Mouse (Mus musculus): Measurements from ENCODE around the gene Golph3l. TPM values are rescaled to one million over a fixed set of nuclear protein-coding genes. Genes with fewer than 3 reads are reported as not detected.

Gene Golph3l
- polyA plus RNA-seq, 1 experiment from 2014 or later = 27.9 TPM

DNA sequence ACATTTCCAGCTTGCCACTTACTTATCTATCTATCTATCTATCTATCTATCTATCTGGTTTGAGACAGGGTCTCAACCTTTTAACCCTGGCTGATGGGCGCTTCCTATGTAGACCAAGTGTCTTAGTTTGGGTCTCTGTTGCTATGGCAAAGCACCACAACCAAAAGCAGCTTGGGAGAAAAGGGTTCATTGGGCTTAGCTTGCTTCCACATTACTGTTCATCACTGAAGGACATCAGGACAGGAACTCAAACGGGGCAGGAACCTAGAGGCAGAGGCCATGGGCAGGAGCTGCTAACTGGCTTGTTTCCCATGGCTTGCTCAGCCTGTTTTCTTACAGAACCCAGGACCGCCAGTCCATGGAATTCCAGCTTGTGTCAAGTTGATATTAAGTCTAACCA, 68.4 kb downstream of the Golph3l start:
- Histone ChIP-seq H3K9ac (ENCODE audit: low read length) (no peak overlapping the region), H3K36me3 (ENCODE audit: control insufficient read depth, insufficient read depth) (peaks cover 3% of the 10 kb centered on the region; the same call in 1 of the 2 replicates), H3K27me3 (ENCODE audit: control insufficient read depth, insufficient read depth, low read length) (no peaks in the 10 kb centered on the region), H3K27ac (ENCODE audit: low read length) (no peak overlapping the region), H3K9me3 (replicated peaks; ENCODE audit: control insufficient read depth, low read length) (no peaks in the 10 kb centered on the region), H3K4me1 (ENCODE audit: control insufficient read depth, insufficient read depth, low read length) (peaks cover 20% of the 10 kb centered on the region), H3K4me2 (ENCODE audit: low read depth, low read length) (no peak overlapping the region), H3K4me3 (ENCODE audit: low read length) (no peak overlapping the region)
- ATAC-seq (replicated peaks; ENCODE audit: extremely low read depth, insufficient read depth, low FRiP score) = no peak
- 83% methylated on average over 3 of the region's 3 CpGs for WGBS

DNA sequence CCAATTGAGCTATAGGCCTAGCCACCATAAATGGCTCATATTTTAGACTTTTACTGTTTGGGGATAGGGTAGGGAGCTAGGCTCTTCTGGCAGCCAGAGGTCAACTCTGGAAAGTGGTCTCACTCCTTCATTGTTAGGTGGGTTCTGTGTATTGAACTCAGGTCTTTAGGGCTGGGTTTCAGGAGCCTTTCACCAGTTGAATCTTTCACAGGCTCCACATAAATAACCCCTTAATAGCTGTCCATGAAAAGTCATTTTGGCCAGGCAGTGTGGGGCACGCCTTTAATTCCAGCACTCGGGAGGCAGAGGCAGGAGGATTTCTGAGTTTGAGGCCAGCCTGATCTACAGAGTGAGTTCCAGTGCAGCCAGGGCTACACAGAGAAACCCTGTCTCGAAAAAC, 69.0 kb downstream of the Golph3l start:
- Histone ChIP-seq H3K4me3 (ENCODE audit: low read length) (peak overlapping the region; percentile 99; the same call in 1 of the 2 replicates), H3K36me3 (ENCODE audit: control insufficient read depth, insufficient read depth) (peaks cover 7% of the 10 kb centered on the region; the same call in 1 of the 2 replicates), H3K27me3 (ENCODE audit: control insufficient read depth, insufficient read depth, low read length) (no peaks in the 10 kb centered on the region), H3K27ac (ENCODE audit: low read length) (peak overlapping the region; percentile 99), H3K9ac (ENCODE audit: low read length) (peak overlapping the region; percentile 100; the same call in 1 of the 2 replicates), H3K4me2 (ENCODE audit: low read depth, low read length) (peak overlapping the region; percentile 74), H3K4me1 (ENCODE audit: control insufficient read depth, insufficient read depth, low read length) (peaks cover 26% of the 10 kb centered on the region), H3K9me3 (replicated peaks; ENCODE audit: control insufficient read depth, low read length) (no peaks in the 10 kb centered on the region)
- ATAC-seq (replicated peaks; ENCODE audit: extremely low read depth, insufficient read depth, low FRiP score) = no peak
- 84% methylated on average over 3 of the region's 3 CpGs for WGBS

DNA sequence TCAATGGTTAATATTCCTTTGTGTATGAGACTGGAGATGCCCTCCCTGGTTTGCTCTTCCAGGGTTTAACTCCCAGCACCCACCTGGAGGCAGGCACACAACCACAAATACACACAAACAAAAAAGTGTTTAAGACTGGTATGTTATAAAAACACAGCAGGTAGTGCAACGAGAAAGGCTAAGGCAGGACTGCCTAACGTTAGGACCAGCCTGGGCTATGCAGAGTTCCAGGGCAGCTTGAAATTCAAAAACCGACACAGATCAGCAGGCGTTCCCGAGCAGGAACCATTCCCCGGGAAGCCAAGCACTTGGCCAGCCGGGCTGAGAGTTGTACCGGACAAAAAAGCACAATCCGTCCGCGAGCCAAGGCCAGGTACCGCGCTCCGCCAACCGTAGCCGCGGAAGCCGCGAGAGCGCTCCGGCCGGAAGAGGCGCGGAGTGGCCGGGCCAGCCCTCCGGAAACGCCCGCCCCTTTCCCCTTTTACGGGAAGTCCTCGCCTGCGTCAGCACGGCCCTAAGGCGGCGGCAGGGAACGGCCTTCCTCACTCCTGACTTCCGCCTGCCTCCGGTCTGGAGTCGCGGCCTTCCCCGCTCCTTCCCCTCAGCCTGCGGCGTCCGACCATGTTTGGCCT, 69.6 kb downstream of the Golph3l start, which contains the start of gene Mcl1:
Gene Mcl1, plus strand, starts transcription at position 553 of the 632 bp plus-strand sequence.
- under 1% methylated on average over 41 of the region's 43 CpGs for WGBS
- Histone ChIP-seq H3K27me3 (ENCODE audit: control insufficient read depth, insufficient read depth, low read length) (no peaks in the 10 kb centered on the region), H3K4me3 (ENCODE audit: low read length) (peak within 1 kb of the TSS; percentile 99), H3K36me3 (ENCODE audit: control insufficient read depth, insufficient read depth) (peaks cover 11% of the 10 kb centered on the region; the same call in 1 of the 2 replicates), H3K4me2 (ENCODE audit: low read depth, low read length) (peak within 1 kb of the TSS; percentile 85), H3K9me3 (replicated peaks; ENCODE audit: control insufficient read depth, low read length) (no peaks in the 10 kb centered on the region), H3K27ac (ENCODE audit: low read length) (peak within 1 kb of the TSS; percentile 99), H3K9ac (ENCODE audit: low read length) (peak within 1 kb of the TSS; percentile 100), H3K4me1 (ENCODE audit: control insufficient read depth, insufficient read depth, low read length) (peaks cover 29% of the 10 kb centered on the region)
- ATAC-seq (replicated peaks; ENCODE audit: extremely low read depth, insufficient read depth, low FRiP score) = peak; percentile 97

DNA sequence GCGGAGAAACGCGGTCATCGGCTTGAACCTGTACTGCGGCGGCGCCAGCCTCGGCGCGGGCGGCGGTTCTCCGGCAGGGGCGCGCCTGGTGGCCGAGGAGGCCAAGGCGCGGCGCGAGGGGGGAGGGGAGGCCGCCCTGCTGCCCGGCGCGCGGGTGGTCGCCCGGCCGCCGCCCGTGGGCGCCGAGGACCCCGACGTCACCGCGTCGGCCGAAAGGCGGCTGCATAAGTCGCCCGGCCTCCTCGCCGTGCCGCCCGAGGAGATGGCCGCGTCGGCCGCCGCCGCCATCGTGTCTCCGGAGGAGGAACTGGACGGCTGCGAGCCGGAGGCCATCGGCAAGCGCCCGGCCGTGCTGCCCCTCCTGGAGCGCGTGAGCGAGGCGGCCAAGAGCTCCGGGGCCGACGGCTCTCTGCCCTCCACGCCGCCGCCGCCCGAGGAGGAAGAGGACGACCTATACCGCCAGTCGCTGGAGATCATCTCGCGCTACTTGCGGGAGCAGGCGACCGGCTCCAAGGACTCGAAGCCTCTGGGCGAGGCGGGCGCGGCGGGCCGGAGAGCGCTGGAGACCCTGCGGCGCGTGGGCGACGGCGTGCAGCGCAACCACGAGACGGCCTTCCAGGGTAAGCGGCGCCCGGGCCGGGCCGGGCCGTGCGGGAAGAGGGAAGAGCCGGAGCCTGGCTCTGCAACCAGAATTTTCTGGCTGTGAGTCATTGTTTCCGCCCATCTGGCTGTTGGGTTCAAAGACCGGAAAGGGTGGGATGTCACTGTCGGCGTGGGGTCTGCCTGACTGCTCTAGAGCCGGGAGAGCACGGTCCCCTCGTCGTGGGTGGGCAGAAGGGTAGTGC, 70.4 kb downstream of the Golph3l start:
- Histone ChIP-seq H3K27me3 (ENCODE audit: control insufficient read depth, insufficient read depth, low read length) (no peaks in the 10 kb centered on the region), H3K4me1 (ENCODE audit: control insufficient read depth, insufficient read depth, low read length) (peaks cover 31% of the 10 kb centered on the region), H3K4me3 (ENCODE audit: low read length) (peak overlapping the region; percentile 99), H3K36me3 (ENCODE audit: control insufficient read depth, insufficient read depth) (peaks cover 18% of the 10 kb centered on the region), H3K9ac (ENCODE audit: low read length) (peak overlapping the region; percentile 100), H3K9me3 (replicated peaks; ENCODE audit: control insufficient read depth, low read length) (no peaks in the 10 kb centered on the region), H3K4me2 (ENCODE audit: low read depth, low read length) (peak overlapping the region; percentile 85), H3K27ac (ENCODE audit: low read length) (peak overlapping the region; percentile 99)
- ATAC-seq (replicated peaks; ENCODE audit: extremely low read depth, insufficient read depth, low FRiP score) = peak; percentile 47
- under 1% methylated on average over 107 of the region's 113 CpGs for whole genome bisulfite sequencing

DNA sequence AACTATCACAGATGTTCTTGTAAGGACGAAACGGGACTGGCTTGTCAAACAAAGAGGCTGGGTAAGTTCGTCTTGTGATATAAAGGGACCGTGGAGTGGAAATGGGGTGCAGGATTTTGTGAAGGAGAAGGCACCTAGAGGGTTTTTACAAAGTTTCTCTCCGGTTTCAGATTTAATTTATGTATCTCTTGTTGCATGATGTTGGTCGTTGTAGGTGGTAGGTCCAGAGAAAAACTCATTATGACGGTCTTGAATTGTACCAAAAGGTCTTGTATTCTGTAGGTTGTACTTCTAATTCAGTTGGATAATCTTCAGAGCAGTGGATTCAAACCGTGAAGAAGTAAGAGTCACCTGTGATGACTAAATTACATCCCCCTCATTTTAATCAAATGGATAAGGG, 71.2 kb downstream of the Golph3l start:
- Histone ChIP-seq H3K27me3 (ENCODE audit: control insufficient read depth, insufficient read depth, low read length) (no peaks in the 10 kb centered on the region), H3K36me3 (ENCODE audit: control insufficient read depth, insufficient read depth) (peaks cover 26% of the 10 kb centered on the region), H3K9ac (ENCODE audit: low read length) (peak overlapping the region; percentile 100), H3K4me2 (ENCODE audit: low read depth, low read length) (peak overlapping the region; percentile 85), H3K4me3 (ENCODE audit: low read length) (peak overlapping the region; percentile 99), H3K9me3 (replicated peaks; ENCODE audit: control insufficient read depth, low read length) (no peaks in the 10 kb centered on the region), H3K4me1 (ENCODE audit: control insufficient read depth, insufficient read depth, low read length) (peaks cover 39% of the 10 kb centered on the region), H3K27ac (ENCODE audit: low read length) (peak overlapping the region; percentile 99)
- ATAC-seq (replicated peaks; ENCODE audit: extremely low read depth, insufficient read depth, low FRiP score) = no peak
- WGBS = under 1% methylated on average over 8 of the region's 8 CpGs

DNA sequence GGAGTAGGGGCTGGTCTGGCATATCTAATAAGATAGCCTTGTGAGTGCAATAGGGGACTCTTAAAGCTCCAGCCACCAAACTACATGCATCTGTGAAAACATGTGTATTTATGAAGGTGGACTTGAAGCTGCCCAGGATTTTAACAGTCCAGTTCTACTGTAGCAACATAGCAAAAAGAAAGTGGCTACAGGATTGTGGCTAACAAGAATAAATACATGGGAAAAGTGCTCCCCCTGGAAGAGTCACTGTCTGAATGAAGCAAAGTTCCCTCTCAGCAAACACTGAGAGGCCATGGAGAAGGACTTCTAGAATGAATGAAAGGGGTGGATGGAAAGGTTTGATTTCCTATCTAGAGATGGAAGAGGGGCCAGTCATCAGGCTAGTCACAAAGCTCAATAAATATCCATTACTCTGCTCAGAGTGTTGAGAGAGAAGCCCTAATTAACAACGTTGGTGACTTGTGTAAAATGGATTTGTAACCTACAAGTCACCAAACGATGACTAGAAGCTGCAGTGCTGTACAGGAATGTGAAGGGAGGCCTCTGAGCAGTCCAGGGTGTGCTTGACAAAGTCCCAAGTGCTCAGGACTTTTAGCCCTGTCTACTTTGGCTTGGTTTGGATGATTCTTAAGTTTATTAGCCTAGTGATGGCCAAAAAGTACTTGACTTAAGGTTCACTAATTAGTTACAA, 72.2 kb downstream of the Golph3l start:
- Histone ChIP-seq H3K4me2 (ENCODE audit: low read depth, low read length) (peak overlapping the region; percentile 85), H3K36me3 (ENCODE audit: control insufficient read depth, insufficient read depth) (peaks cover 29% of the 10 kb centered on the region), H3K4me1 (ENCODE audit: control insufficient read depth, insufficient read depth, low read length) (peaks cover 49% of the 10 kb centered on the region), H3K9me3 (replicated peaks; ENCODE audit: control insufficient read depth, low read length) (no peaks in the 10 kb centered on the region), H3K27ac (ENCODE audit: low read length) (peak overlapping the region; percentile 99), H3K27me3 (ENCODE audit: control insufficient read depth, insufficient read depth, low read length) (no peaks in the 10 kb centered on the region), H3K4me3 (ENCODE audit: low read length) (peak overlapping the region; percentile 99), H3K9ac (ENCODE audit: low read length) (peak overlapping the region; percentile 100)
- 5% methylated on average over 2 of the region's 2 CpGs for WGBS
- no peak for ATAC-seq (replicated peaks; ENCODE audit: extremely low read depth, insufficient read depth, low FRiP score)

DNA sequence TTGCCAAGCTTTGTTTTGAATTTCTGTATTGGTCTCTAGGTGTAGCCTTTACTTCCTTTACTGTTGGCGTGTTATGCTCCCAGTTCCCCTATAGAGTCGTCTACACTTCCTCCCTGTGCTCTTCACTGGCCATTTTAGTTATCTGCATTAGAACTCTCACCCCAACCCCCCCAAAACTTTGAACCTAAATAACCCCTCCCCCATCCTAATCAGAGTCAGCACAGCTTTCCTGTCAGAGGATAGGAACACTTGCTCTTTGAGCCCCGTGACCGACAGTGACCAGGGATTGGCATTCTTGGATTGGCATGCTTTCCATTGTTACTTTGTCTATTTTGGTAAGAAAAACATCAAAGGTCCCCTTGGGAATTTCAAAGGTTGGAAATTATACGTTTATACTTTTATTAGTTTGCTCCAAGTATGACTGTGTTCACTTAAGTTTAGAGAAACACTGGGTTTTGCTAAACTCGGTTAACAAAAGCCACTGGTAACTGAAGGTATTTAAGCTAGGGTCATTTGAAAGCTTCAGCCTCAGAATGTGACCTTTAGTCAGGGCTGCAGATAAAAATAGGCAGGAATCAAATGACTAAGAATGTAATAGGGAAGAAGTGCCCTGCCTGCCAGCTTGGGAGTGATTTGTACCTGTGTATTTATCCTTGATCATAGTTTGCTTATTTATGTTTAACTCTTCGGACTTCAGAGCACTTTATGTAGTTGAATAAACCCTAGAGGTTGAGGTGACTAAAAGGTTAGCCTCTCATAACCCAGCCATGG, 73.4 kb downstream of the Golph3l start:
- ATAC-seq (replicated peaks; ENCODE audit: extremely low read depth, insufficient read depth, low FRiP score) = no peak
- no peaks in the 10 kb centered on the region for H3K9me3 ChIP-seq (replicated peaks; ENCODE audit: control insufficient read depth, low read length)
- H3K36me3 ChIP-seq (ENCODE audit: control insufficient read depth, insufficient read depth) = peaks cover 29% of the 10 kb centered on the region

DNA sequence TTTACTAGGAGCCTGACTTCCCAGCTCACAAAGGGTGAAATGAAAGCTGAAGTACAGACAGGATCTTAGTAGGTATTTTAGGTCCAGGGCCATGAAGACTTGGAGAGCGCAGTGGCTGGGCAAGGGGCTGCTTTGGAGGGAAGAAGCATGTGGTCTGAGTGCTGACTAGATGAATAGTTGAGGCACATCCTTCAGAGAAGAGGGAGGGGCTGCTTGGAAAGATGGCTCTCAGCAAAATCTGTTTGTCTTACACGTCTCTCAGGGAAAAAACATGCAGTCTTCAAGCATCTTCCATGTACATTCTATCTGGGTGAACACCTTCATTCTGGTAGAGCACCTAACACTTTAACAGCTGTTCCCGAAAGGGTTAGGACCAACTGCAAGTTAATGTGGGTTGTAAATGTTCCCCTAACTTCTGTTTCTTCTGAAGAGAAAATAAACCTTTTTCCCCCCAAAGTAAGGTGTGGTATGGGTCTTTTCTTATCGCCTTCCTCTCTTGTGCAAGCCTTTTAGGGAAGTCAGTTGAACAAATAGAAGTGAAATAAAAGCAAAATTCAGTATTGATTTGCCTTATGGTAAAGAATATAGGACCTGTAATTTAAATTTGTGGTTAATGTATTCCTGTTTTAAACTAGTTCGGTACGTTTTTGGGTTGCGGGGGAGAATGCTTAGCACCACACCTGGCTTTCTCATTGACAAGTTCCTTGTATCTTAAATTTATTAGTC, 74.2 kb downstream of the Golph3l start:
- Histone ChIP-seq H3K4me2 (ENCODE audit: low read depth, low read length) (peak overlapping the region; percentile 68), H3K4me3 (ENCODE audit: low read length) (peak overlapping the region; percentile 38), H3K27me3 (ENCODE audit: control insufficient read depth, insufficient read depth, low read length) (no peaks in the 10 kb centered on the region), H3K9me3 (replicated peaks; ENCODE audit: control insufficient read depth, low read length) (no peaks in the 10 kb centered on the region), H3K9ac (ENCODE audit: low read length) (peak overlapping the region; percentile 61), H3K36me3 (ENCODE audit: control insufficient read depth, insufficient read depth) (peaks cover 29% of the 10 kb centered on the region), H3K27ac (ENCODE audit: low read length) (peak overlapping the region; percentile 95), H3K4me1 (ENCODE audit: control insufficient read depth, insufficient read depth, low read length) (peaks cover 64% of the 10 kb centered on the region)
- ATAC-seq (replicated peaks; ENCODE audit: extremely low read depth, insufficient read depth, low FRiP score) = no peak
- whole genome bisulfite sequencing = 70% methylated on average over 7 of the region's 7 CpGs

More for the DNA sequence above, 73.4 kb downstream of the Golph3l start:
- H3K27me3 ChIP-seq (ENCODE audit: control insufficient read depth, insufficient read depth, low read length) = no peaks in the 10 kb centered on the region
- peak overlapping the region; percentile 95 for H3K27ac ChIP-seq (ENCODE audit: low read length)
- H3K4me3 ChIP-seq (ENCODE audit: low read length) = peak overlapping the region; percentile 38
- whole genome bisulfite sequencing = 11% methylated on average over 7 of the region's 7 CpGs
- H3K4me1 ChIP-seq (ENCODE audit: control insufficient read depth, insufficient read depth, low read length) = peaks cover 59% of the 10 kb centered on the region
- peak overlapping the region; percentile 68 for H3K4me2 ChIP-seq (ENCODE audit: low read depth, low read length)
- peak overlapping the region; percentile 61 for H3K9ac ChIP-seq (ENCODE audit: low read length)
